Mouse (Mus musculus) erythroblast, embryonic 14.5 days (primary cell): Measurements from ENCODE around the gene Hsdl1.

Experiments used
- GATA1 ChIP-seq: IDR thresholded peaks from 2 replicates; pipeline ENCODE4 v1.6.1; 2012; ENCODE audit warnings: low read length, inconsistent platforms, mixed read lengths
- TAL1 ChIP-seq: IDR thresholded peaks from 3 replicates; pipeline ENCODE4 v1.6.1; 2012; ENCODE audit warnings: low read length, inconsistent platforms, mixed read lengths

DNA sequence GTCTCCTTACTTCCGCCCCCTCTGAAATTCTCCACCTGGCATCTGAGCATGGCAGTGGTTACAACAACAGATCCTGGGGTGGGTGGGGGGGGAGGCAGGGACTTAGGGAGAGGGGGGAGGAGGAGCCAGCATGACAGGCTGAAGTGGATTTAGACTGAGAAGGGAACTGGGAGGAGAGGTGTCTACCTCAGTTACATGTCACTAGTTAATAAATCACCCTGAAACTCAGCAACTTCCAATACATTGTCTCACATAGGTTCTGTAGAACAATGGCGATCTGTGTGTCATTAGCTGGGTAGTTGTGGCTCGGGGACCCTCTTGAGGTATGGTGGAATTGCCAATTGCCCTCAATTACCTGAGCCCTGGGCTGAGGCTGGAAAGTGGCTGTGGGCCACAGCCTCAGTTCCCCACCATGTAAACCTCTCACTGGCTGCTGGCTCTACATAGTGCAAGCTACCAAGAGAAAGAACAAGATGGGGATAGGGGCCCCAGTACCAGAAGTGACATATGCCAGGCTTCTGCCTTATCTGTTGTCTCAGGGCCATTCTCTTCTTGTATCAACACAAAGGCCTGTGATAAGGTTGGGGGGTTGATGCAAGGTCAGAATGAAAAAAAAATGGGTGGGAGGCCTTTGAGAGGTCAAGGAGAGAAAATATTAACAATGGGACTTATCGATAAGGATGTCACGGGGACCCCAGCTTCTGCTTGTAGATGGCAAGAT is 5.6 kb upstream of the Hsdl1 start:
- TF ChIP-seq GATA1 (no peak), TAL1 (no peak)
